Mouse (Mus musculus) adrenal gland, adult (tissue): ENCODE results near the gene Dnmt3a.

Experiments used
- DNase-seq, 2 experiments: peaks; one replicate each; pipeline ENCODE4 v3.0.0; 2022 to 2023; ENCODE audit warnings: low spot score in 1 of 2; ENCODE audit not compliant: inconsistent age in 2 of 2

The Dnmt3a gene

DNA sequence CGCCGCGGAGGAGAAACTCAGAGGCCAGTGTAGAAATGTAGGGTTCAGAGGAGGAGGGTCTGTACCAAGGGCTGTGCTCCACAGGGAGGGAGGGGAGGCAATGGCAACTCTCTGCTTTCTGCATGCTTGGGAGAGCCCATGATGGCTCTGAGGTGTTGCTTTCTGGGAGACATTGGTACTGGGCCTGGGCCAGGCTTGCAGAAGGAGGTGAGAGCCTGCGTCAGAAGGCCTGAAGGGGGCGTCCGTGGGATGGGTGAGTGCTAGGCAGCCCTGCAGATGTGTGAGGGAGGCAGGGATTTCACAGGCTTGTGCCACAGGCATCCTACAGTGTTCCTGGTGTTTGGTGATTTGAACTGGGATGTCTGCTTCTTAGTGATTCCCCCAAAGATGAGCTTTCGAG, 11.2 kb downstream of the Dnmt3a start:
- DNase-seq = peak in 1 of 2 experiments; percentile 60

DNA sequence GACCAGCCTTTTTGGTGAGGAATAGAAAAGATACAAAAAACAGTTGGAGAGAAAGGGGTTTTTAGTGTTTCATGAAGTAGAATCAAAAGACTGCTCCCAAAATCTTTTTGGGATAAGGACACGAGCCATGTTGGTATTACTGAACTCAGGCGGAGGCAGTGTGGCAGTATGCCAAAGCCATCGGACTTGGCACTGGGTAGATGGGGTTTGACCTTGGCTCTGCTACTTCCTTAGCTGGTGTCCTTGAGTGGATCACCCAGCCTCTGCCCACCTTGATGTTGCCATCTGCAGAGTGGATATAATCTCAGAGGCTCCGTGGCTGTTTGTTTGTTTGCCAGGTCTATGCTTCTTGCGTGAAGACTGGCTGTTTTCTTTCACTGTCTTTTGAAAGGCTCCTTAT, 11.8 kb downstream of the Dnmt3a start:
- peak; percentile 84 to 92 for DNase-seq

DNA sequence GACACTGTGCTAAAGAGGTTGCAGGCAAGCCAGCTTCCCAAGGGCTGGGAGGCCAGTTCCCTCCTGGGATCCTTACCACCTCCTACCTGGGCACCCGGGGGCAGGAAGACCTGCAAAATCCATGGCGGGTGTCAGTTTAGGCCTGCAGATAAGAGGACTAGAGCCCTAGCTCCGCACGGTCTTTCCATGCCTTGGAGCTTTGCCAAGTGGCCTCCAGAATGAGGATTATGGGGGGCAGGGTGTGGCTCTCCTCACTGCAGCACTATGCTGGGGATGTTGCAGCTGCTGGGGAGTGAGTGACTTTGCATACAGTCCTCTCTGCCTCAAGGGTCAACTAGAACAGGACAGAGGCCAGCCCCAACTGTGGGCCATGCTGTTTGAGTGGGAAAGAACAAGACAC, 14.1 kb downstream of the Dnmt3a start:
- DNase-seq = peak in 1 of 2 experiments; percentile 61

DNA sequence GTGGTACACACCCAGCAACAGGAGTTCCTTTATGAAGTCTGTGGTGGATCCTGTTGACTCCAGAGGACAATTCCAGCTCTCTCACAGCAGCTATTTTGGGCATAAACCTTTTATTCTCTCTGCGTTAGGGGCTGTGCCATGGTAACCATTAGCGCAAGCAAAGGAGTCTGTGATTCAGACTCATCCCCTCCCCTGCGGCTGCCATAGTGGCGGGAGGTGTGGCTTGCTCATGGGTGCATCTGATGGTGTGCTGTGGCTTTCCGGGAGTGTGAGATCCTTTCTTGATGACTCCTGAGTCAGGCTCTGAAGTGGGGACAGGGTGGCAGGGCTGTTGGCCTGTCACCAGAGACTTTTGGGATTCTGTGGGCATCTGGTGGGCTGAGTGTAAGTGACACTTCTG, 17.6 kb downstream of the Dnmt3a start:
- DNase-seq = peak in 1 of 2 experiments; percentile 54

DNA sequence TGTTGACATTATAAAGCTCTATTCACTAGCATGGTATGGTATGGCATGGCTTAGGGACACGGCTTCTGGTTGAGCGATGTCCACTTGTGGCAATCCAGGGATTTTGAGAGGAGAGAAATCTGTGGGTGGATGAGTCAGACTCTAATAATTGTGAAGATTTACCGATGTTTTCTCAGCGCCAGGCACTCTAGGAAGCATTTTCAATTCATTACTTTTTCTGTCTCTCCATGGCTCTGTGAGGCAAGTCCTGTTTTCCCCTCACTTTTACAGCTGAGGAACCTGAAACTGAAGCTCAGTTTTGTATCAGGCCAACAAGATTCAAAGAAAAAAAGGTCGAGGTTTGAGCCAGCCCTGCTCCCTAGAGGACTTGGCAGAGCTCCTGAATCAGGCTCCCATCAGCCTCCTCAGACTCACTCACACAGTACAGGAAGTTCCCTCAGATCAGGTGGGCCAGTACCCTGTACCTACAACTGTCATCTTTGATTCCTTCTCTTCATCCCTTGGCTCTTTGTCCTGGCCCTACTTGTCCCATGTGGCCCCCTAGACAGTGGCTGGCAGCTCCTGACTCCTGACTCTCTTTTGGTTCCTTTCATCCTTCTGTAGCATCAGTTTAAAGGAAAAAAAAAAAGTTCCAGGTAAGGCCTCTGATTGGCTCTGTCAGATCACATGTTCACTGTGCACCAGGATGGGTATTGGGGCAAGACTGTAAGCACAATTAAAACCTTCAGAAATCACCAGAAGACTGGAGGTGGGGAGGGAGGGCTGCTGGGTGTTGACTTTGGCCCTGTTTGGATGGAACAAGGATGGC, 19.3 kb downstream of the Dnmt3a start:
- peak in 1 of 2 experiments; percentile 77 for DNase-seq

DNA sequence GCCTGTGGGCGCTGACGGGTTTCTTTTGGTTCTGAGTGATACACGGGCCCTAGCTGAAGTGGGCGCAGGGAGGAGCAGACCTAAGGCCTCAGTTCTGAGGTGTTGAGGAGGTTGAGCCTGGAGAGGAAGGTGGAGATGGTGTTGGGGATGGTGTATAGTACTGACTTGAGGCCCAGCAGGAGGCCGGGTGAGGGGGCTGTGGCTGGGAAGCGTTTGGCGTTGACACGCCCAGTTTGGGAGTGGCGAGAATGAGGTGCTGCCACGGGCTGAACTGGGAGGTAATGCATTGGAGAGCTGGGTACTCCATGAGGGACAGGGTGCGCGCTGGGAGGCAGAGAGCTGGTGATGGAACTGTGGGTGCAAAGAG, 19.9 kb downstream of the Dnmt3a start:
- no peak for DNase-seq

DNA sequence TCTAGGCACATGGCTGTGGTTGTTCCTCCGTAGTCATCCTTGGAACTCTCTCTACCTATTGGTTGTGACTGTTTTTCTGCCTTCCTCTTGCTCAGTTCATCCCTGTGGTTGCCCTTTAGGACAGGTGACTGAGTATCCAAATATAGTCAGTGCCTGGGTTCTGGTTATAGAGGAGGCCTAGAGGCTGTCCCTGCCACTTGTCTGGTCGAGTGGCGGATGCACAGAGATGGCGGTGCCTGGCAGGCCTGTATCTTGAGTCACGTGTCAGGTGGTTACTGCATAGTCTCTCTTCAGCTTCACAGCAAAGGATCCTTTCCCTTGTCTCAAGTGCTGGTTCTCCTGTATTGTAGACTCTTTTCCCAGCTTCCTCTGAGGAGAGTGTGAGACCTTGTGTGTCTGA, 22.0 kb downstream of the Dnmt3a start:
- no peak for DNase-seq

DNA sequence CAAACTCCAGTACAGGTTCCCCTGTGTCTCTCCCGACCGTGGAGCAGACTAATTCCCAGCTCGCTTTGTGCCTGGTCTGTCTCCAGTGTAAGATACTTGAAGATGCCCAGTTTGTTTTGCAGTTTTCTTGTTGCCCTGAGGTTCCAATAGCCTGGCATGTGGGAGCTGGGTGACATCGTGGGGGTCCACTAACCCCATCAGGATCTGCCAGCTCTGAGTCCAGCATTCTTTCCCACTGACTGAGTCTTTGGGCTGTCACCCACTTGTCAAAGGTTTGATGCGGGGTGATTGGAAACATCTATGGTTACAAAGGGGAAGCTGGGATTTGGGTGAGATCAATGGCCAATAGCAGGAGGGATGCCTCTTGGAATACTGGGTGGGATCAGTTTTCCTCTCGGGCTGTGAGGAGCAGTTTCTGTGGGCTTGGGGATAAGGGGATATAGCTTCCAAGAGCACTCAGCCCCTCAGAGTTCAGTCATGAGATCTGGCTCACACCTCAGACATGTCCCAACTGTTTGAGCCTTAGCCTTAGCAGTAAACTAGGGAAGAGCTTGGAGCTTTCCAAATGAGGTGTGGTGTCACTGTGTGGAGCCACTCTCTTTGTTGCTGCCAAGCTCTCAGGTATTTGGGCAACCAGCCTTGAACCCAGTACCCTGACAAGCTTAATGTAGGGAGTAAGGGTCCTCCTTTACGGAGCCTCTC, 27.4 kb downstream of the Dnmt3a start:
- DNase-seq = no peak

DNA sequence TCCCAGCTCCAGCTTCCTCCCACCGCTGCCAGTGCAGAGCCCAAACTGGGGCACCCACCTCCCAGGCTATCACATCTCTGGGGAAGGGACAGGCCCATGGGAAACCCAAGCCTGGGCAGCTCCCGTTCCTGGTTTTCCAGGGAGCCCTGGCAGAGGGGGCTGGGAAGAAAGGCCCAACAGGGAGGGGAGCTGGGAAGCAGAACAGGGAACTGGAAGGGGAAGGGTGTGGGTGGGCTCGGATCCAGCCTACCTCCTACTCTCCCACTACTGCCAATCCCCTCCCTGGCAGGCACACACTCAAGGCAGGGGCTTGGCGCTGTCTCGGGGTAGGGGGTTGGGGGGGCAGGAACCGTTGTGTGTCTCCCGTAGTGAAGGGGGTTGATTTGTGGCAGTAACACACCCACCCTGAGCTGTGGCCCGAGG, 28.1 kb downstream of the Dnmt3a start:
- DNase-seq = peak; percentile 69 to 81

DNA sequence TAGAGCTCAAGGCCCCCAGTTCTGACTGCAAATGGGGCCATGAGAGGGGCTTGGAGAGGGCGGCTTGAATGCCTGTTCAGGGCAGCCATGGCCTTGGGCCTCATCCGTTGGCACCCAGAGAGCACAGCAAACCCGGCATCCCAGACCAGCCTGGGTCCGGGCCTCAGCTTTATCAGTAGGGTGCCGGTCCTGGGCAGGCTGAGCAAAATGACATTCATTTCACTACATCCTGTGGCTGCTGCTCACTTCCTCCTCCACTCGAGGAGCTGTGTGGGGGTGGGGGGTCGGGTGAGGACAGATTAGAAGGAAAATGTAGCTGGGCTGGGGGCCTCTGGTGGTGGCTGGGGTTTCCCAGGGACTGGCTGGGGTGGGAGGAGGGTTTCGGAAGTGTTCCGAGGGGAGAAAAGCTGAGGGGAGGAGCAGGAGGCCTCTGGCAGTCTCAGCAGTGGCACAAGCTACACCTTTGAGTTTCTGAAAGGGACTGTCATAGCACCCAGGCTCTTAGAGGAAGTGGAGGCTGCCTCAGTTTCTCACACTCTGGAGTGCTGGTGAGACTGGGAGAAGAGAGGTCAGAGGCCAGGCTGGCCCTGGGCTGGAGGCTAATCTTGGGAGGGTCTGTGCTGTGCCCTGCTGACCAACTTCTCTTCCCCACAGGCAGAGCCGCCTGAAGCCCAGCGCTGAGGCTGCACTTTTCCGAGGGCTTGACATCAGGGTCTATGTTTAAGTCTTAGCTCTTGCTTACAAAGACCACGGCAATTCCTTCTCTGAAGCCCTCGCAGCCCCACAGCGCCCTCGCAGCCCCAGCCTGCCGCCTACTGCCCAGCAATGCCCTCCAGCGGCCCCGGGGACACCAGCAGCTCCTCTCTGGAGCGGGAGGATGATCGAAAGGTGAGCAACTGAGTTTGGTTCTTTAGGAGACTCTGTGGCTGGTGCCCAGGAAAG, 28.8 kb downstream of the Dnmt3a start:
- DNase-seq = peak; percentile 68 to 84

DNA sequence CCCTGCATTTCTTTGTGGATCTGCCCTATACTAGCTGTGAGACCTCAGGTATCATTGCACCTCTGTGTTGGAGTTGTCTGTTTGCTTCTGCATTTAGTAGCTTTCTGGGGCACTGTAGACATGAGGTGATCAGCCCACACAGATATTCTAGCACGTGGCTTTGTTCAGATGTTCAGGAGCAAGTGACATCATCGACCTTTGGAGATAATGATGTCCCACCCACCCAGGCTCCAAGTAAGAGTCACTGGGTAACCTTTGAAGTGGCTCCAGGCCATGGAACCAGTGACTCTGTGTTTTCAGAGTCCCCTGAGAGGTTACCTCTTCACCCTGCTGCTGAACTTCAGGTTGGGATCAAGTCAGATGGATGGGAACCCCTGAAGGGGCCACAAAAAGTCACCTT, 29.8 kb downstream of the Dnmt3a start:
- peak; percentile 65 to 71 for DNase-seq

DNA sequence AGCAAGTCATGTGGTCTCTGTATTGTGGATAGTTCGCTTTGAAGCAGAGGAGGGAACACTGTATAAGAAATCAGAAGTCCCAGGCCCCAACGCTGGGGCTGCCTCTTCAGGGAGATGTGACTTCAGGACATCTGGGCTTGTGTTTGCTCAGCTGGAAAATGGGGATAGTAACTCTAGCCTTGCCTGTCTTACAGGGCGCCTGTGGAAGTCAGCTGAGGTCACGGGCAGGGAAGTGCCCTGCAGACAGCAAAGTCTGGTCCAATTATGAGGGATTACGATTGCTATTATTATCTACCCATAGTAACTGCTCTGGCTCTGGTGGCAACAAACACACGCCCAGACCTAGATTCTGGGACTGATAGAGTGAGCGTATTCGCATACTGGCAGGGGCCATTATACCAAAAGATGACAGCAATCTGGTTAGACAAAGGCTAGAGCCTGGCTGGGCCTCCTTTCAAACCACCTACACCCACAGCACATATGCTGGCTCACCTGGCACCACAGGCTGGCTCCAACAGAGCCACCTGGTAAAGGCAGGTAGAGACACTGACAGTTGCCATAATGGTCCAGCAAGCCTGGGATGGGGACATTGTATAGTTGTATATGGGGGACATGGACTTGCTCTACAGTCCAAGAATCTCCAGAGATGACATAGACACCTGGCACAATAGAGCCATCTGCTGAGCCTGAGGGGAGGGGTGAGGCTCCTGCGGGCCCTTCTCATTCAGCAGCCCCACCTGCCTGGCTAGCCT, 31.4 kb downstream of the Dnmt3a start:
- DNase-seq = peak in 1 of 2 experiments; percentile 56

DNA sequence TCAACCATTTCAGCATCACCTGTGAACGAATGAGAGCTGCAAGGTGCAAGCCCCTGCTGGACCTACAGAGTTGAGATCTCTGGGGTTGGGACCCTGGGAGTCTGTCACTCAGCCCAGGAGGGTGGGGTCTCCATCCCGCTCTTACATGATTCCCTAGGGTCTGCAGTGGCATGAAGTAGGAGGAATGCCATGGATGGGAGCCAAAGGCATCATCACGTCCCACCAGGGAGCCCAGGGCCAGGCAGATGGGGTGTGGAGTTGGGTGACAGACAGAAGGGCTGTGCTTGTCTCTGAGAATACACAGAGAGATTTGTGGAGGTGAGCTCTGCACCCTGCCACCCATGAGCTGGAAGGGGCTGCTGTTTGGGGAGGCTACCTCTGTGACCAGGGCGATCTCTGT, 32.2 kb downstream of the Dnmt3a start:
- DNase-seq = no peak

DNA sequence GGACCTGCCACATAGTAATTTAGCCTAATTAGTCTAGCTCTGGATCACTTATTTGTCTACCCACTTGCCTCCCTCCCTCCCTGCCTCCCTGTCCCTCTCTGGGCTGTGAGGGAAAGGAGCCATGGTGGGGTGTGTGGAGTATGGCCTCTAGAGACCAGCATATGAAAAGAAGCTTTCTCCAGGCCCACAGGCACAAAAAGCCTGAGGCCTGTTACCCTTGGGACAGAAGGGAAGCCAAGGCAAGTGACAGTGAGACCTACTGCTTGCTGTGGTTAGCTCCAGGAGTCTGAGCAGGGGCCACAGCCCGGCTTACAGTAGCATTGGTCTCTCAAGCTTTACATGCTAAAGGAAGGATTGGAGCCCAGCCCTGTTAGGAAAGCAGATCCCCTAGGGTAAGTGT, 33.9 kb downstream of the Dnmt3a start:
- DNase-seq = no peak

DNA sequence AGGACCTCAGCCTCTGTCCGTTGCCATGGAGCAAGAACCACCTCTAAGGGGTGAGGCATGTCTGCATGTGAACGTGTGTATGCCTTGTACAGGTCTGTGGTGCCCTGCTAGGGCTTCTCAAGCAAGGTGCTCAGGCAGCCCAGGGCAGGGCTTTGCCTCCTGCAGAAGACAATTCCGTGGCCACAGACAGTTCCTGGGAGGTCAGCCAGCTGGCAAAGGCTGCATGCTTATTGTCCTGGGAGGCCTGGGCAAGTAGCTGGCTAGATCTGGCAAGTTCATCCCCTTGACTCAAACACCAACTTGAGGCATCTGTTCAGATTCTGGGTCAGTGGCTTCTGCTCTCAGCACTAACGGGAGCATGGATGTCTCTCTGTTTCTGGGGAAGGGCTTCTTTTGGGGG, 35.3 kb downstream of the Dnmt3a start:
- DNase-seq = peak in 1 of 2 experiments; percentile 85

DNA sequence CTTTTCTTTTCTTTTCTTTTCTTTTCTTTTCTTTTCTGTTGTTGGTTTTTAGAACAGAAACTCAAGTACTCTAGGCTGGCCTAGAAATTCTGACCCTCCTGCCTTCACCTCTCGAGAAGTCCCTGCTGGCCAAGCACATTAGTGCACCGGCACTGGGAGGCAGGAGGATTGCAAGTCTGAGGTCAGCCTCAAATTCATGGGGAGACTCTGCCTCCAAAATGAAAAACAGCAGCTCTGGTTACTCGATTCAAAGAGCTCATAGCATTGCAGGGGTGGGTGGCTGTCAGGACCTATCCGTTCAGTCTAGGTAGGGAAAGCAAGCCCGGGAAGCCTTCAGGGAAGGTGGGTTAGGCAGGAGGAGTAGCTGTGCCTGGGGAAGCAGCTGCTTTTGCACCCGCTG, 37.0 kb downstream of the Dnmt3a start:
- DNase-seq = no peak

DNA sequence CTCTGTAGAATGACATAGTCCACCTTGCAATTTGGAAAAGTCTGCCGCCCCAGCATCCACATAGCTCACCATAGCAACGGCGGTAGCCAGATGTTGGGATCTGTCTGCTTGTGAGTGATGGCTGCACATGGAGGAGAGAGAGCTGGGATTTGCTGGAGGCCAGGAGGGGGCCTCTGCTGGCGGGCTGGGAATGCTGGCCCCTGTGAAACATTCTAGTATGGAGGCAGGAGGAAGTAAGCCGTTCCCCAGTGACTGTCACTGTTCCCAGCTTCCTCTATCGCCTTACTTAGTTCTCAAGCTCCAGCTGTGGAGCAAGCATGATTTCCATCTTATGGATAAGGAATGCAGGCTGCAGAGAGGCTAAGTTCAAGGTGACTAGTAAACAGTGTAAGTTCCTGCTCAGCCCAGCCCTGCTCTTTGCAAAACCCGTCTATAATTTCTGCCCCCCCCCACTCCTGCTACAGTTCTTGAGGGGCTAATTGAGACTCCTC, 37.6 kb downstream of the Dnmt3a start:
- DNase-seq = peak in 1 of 2 experiments; percentile 54

DNA sequence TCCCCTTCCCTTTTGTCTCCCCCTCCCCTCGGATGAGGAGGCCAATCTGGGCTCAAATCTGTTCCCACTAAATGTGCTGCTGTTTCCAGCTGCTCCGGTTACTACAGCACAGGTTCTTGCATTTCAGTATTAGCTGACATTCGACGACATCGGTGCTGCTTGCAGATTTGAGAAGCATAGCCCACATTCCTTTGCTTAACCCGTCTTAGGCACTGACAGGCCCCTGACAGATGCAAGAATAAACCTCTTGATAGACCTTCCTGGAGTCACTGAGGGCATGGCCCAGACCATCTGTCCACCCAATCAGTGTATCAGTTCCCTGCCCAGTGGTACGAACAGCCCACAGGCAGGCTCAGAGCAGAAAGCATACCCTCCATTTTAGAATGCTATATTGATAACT, 38.1 kb downstream of the Dnmt3a start:
- no peak for DNase-seq

DNA sequence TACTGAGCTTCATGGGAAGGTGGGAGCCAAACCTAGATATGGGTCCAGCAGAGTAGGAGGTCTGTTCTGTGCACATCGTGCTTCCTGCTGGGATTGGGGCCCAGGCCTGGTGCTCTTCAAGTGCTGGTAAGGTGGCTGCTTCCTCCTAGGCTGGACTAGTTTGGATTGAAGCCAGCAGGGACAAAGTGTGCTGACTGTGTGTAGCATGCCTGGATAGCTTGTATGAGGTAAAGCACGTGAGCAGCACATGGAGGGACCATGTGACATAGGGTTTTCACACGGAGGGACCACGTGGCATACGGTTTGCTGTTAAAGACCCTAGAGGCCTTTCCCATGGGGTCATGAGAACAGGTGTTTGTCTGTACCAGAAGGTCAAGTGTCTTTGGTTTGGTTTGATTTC, 38.5 kb downstream of the Dnmt3a start:
- peak in 1 of 2 experiments; percentile 49 for DNase-seq

DNA sequence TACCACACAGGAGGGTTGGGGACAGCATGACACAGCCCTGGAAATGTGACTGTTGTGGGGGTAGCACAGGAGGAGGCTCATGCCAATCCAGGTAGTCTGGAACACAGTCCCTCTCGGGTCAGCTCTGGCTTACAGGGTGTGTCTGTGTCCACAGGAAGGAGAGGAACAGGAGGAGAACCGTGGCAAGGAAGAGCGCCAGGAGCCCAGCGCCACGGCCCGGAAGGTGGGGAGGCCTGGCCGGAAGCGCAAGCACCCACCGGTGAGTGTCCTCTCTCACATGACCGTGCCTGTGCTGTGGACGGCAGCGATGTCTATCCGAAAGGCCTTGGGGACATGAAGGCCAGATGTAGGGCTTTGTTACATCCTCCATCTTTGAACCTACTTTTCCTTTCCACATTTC, 43.7 kb downstream of the Dnmt3a start:
- DNase-seq = no peak
